Comparison of ENCODE assay signal across 8 mouse cellular contexts in genomic region chr10:115385018-115386002, GRCm38 (mm10). TPM values are rescaled to one million over a fixed set of nuclear protein-coding genes. Genes with fewer than 3 reads are reported as not detected.
DNase-seq lines count a peak whose midpoint lies in the region; ATAC-seq and TF ChIP-seq lines count a peak whose summit lies in the region.

No protein-coding gene starts in this region.

- no peaks in the 10 kb centered on the region for H3K27me3 ChIP-seq in G1E (ENCODE audit: insufficient read depth, low read length)
- no peaks in the 10 kb centered on the region for H3K27me3 ChIP-seq in forebrain, postnatal 0 days (ENCODE audit: insufficient read depth, low read length)
- no peaks in the 10 kb centered on the region for H3K27me3 ChIP-seq in lung, embryonic 16.5 days (ENCODE audit: control insufficient read depth, insufficient read depth, low read depth, low read length)

- peak overlapping the region; percentile 64 for H3K4me2 ChIP-seq in forebrain, postnatal 0 days (ENCODE audit: low read depth)
- H3K4me2 ChIP-seq in lung, embryonic 16.5 days (ENCODE audit: low read depth, low read length), result peak overlapping the region; percentile 77

- H3K27ac ChIP-seq in forebrain, postnatal 0 days (ENCODE audit: low read depth, low read length), result peak overlapping the region; percentile 98
- H3K27ac ChIP-seq in lung, embryonic 16.5 days (ENCODE audit: low read length), result peak overlapping the region; percentile 98

- ATAC-seq in G1E (ENCODE audit: extremely low read depth, insufficient number of reproducible peaks, low FRiP score, poor library complexity, severe bottlenecking), result no peak; the same call in 1 of the 2 replicates
- ATAC-seq in forebrain, postnatal 0 days, result peak; percentile 12
- peak; percentile 20 for ATAC-seq in lung, embryonic 16.5 days (ENCODE audit: low read depth)

- DNase-seq in G1E (ENCODE audit: low spot score), result peak; percentile 29
- DNase-seq in cerebellum, adult 11-12 months, result peak; percentile 74
- peak; percentile 56 for DNase-seq in forebrain, postnatal 0 days
- peak; percentile 73 for DNase-seq in heart, postnatal 4 days
- peak; percentile 26 to 29 for DNase-seq in layer of hippocampus, adult 8-10 months (ENCODE audit: low spot score in 2 of 2)
- peak; percentile 28 for DNase-seq in ovary, adult 18-20 months (ENCODE audit: low spot score)
- DNase-seq in thymus, postnatal 10 days (ENCODE audit: low spot score in 2 of 2), result peak; percentile 67 to 71

- peak overlapping the region; percentile 90 for H3K9ac ChIP-seq in forebrain, postnatal 0 days
- H3K9ac ChIP-seq in lung, embryonic 16.5 days (ENCODE audit: low read length), result peak overlapping the region; percentile 96

- H3K36me3 ChIP-seq in G1E (replicated peaks), result peaks cover 34% of the 10 kb centered on the region
- peaks cover 4% of the 10 kb centered on the region; the same call in 1 of the 2 replicates for H3K36me3 ChIP-seq in forebrain, postnatal 0 days (ENCODE audit: insufficient read depth)
- peaks cover 5% of the 10 kb centered on the region for H3K36me3 ChIP-seq in lung, embryonic 16.5 days (ENCODE audit: control insufficient read depth, insufficient read depth, low read length)

- H3K4me1 ChIP-seq in G1E (ENCODE audit: insufficient read depth, low read depth, low read length), result peaks cover 45% of the 10 kb centered on the region
- peaks cover 32% of the 10 kb centered on the region for H3K4me1 ChIP-seq in forebrain, postnatal 0 days (ENCODE audit: insufficient read depth)
- peaks cover 25% of the 10 kb centered on the region for H3K4me1 ChIP-seq in lung, embryonic 16.5 days (replicated peaks; ENCODE audit: control insufficient read depth, insufficient read depth, low read length)

- no peaks in the 10 kb centered on the region for H3K9me3 ChIP-seq in G1E (replicated peaks)
- H3K9me3 ChIP-seq in forebrain, postnatal 0 days (ENCODE audit: low read length), result no peaks in the 10 kb centered on the region
- H3K9me3 ChIP-seq in lung, embryonic 16.5 days (ENCODE audit: control insufficient read depth, low read length), result no peaks in the 10 kb centered on the region

- under 1% methylated on average over 80 of the region's 101 CpGs for whole genome bisulfite sequencing in forebrain, postnatal 0 days
- under 1% methylated on average over 77 of the region's 101 CpGs for WGBS in lung, embryonic 16.5 days

- H3K4me3 ChIP-seq in G1E (ENCODE audit: low read depth, low read length), result peak overlapping the region; percentile 94
- H3K4me3 ChIP-seq in forebrain, postnatal 0 days (ENCODE audit: low read depth, low read length), result peak overlapping the region; percentile 65
- peak overlapping the region; percentile 79 for H3K4me3 ChIP-seq in lung, embryonic 16.5 days (ENCODE audit: low read length)

- TF ChIP-seq CTCF in G1E (IDR thresholded peaks at IDR 0.05; ENCODE audit: low read depth, low read length), result no peak
- no peak for TF ChIP-seq CTCF in forebrain, postnatal 0 days (IDR thresholded peaks at IDR 0.05; ENCODE audit: low read depth)

RNA-seq across cellular contexts. Expression of gene Zfc3h1, which starts 0.6 kb away (rescaled TPM):
- total RNA-seq in G1E (2014; fragmentation: Nextera tagmentation), result 120 and 133 TPM in 2 replicates
- total RNA-seq in G1E (2017), result 71.2 and 83.5 TPM in 2 replicates
- polyA plus RNA-seq in G1E (2012), result 9.7 and 10.1 TPM in 2 replicates
- 36.2 and 46.2 TPM in 2 replicates for total RNA-seq in forebrain, postnatal 0 days (2014; rRNA removed)
- 5.7 and 7.6 TPM in 2 replicates for polyA plus RNA-seq in forebrain, postnatal 0 days (2015; fragmentation: Nextera tagmentation; extraction: Ambion mirVana)
- total RNA-seq in heart, postnatal 4 days (2021), result 10 to 100 TPM; 23.1 to 23.5 TPM
- 10 to 100 TPM; 44.9 to 61.2 (median 52.3) TPM for total RNA-seq in layer of hippocampus, adult 8-10 months (2022)
- 18.1 and 18.9 TPM in 2 replicates for polyA plus RNA-seq in lung, embryonic 16.5 days (2015; fragmentation: Nextera tagmentation; extraction: Ambion mirVana)

RNA-seq across cellular contexts. Expression of gene Thap2, which starts 1.1 kb away (rescaled TPM):
- total RNA-seq in G1E (2014; fragmentation: Nextera tagmentation) (25.7 and 34.6 TPM in 2 replicates), G1E (2017) (8.5 and 11.4 TPM in 2 replicates)
- polyA plus RNA-seq in G1E (2012), result 8.4 and 9.0 TPM in 2 replicates
- total RNA-seq in forebrain, postnatal 0 days (2014; rRNA removed), result 15.6 and 21.6 TPM in 2 replicates
- polyA plus RNA-seq in forebrain, postnatal 0 days (2015; fragmentation: Nextera tagmentation; extraction: Ambion mirVana), result 12.0 and 13.8 TPM in 2 replicates
- total RNA-seq in heart, postnatal 4 days (2021), result 1 to 10 TPM; 4.5 to 6.7 TPM
- 10 to 100 TPM; 13.0 to 18.3 (median 15.1) TPM for total RNA-seq in layer of hippocampus, adult 8-10 months (2022)
- polyA plus RNA-seq in lung, embryonic 16.5 days (2015; fragmentation: Nextera tagmentation; extraction: Ambion mirVana), result 18.6 and 21.7 TPM in 2 replicates

RNA-seq across cellular contexts. Expression of gene Tmem19, which starts 23.0 kb away (rescaled TPM):
- total RNA-seq in G1E (2014; fragmentation: Nextera tagmentation), result 10.5 and 11.6 TPM in 2 replicates
- total RNA-seq in G1E (2017), result 16.2 and 17.9 TPM in 2 replicates
- polyA plus RNA-seq in G1E (2012), result 1.9 and 2.9 TPM in 2 replicates
- 30.5 and 36.0 TPM in 2 replicates for total RNA-seq in forebrain, postnatal 0 days (2014; rRNA removed)
- polyA plus RNA-seq in forebrain, postnatal 0 days (2015; fragmentation: Nextera tagmentation; extraction: Ambion mirVana), result 29.1 and 38.8 TPM in 2 replicates
- 10 to 100 TPM; 17.5 to 17.6 TPM for total RNA-seq in heart, postnatal 4 days (2021)
- total RNA-seq in layer of hippocampus, adult 8-10 months (2022), result 10 to 100 TPM; 35.6 to 46.8 (median 41.7) TPM
- polyA plus RNA-seq in lung, embryonic 16.5 days (2015; fragmentation: Nextera tagmentation; extraction: Ambion mirVana), result 28.9 and 30.7 TPM in 2 replicates
